Mouse (Mus musculus) adrenal gland, adult 8-10 months (tissue): ENCODE data around the gene Nmnat3. TPM values are rescaled to one million over a fixed set of nuclear protein-coding genes. Genes with fewer than 3 reads are reported as not detected.
"Not testable (repeated sequence)": the region's sequence is repeated elsewhere in the genome, so short reads cannot be mapped to it uniquely, and the experiment has no call there.

Source experiments
- DNase-seq: peaks from one replicate; pipeline ENCODE4 v3.0.0; 2022
- total RNA-seq, 4 experiments: library from RNA; stranded (reverse); gene quantifications; 2 replicates each; pipeline ENCODE4 v1.2.4; 2022

Gene Nmnat3
- 10 to 100 TPM; 13.2 to 23.4 (median 19.4) TPM for total RNA-seq

GRCm38 (mm10) chr9:98287135-98287534, at the start of gene Nmnat3:
Gene Nmnat3, plus strand, starts transcription at chr9:98287435.
- DNase-seq, result not testable (repeated sequence)

GRCm38 (mm10) chr9:98243481-98243880, 43.8 kb upstream of the Nmnat3 start:
- DNase-seq, result no peak

- peak; percentile 5 for DNase-seq
Observed at GRCm38 (mm10) chr9:98244223-98244622, 43.0 kb upstream of the Nmnat3 start.

- no peak for DNase-seq
Observed at GRCm38 (mm10) chr9:98245226-98245625, 42.0 kb upstream of the Nmnat3 start.

GRCm38 (mm10) chr9:98246351-98246750, 40.9 kb upstream of the Nmnat3 start:
- no peak for DNase-seq

- no peak for DNase-seq
Observed at GRCm38 (mm10) chr9:98260210-98260609, 27.0 kb upstream of the Nmnat3 start.

GRCm38 (mm10) chr9:98261461-98262011, 25.7 kb upstream of the Nmnat3 start:
- no peak for DNase-seq

GRCm38 (mm10) chr9:98264916-98265315, 22.3 kb upstream of the Nmnat3 start:
- no peak for DNase-seq

- DNase-seq, result no peak
Observed at GRCm38 (mm10) chr9:98272734-98273133, 14.5 kb upstream of the Nmnat3 start.

- no peak for DNase-seq
Observed at GRCm38 (mm10) chr9:98275080-98275479, 12.2 kb upstream of the Nmnat3 start.

GRCm38 (mm10) chr9:98280162-98280561, 7.1 kb upstream of the Nmnat3 start:
- no peak for DNase-seq

- DNase-seq, result no peak
Observed at GRCm38 (mm10) chr9:98285606-98286301, 1.5 kb upstream of the Nmnat3 start.

GRCm38 (mm10) chr9:98289665-98290064, 2.4 kb downstream of the Nmnat3 start:
- DNase-seq, result no peak

GRCm38 (mm10) chr9:98290591-98290990, 3.4 kb downstream of the Nmnat3 start:
- DNase-seq, result no peak

- DNase-seq, result peak; percentile 91
Observed at GRCm38 (mm10) chr9:98296383-98297201, 9.4 kb downstream of the Nmnat3 start.

- DNase-seq, result peak; percentile 22
Observed at GRCm38 (mm10) chr9:98297234-98297936, 10.2 kb downstream of the Nmnat3 start.

GRCm38 (mm10) chr9:98297937-98298595, 10.8 kb downstream of the Nmnat3 start:
- no peak for DNase-seq

- DNase-seq, result no peak
Observed at GRCm38 (mm10) chr9:98298761-98299160, 11.5 kb downstream of the Nmnat3 start.

- no peak for DNase-seq
Observed at GRCm38 (mm10) chr9:98299235-98299634, 12.0 kb downstream of the Nmnat3 start.

- no peak for DNase-seq
Observed at GRCm38 (mm10) chr9:98300582-98300981, 13.3 kb downstream of the Nmnat3 start.

- no peak for DNase-seq
Observed at GRCm38 (mm10) chr9:98307011-98307410, 19.8 kb downstream of the Nmnat3 start.

- no peak for DNase-seq
Observed at GRCm38 (mm10) chr9:98311316-98311965, 24.2 kb downstream of the Nmnat3 start.
